Mouse (Mus musculus) embryonic fibroblast, embryonic 13.5 days (primary cell): ENCODE data around the gene Cox4i2.

Experiments used
- CTCF ChIP-seq: IDR thresholded peaks from 2 replicates; pipeline ENCODE4 v1.5.1; 2011; ENCODE audit warnings: mild to moderate bottlenecking, control low read depth, low read length, moderate library complexity, borderline replicate concordance; ENCODE audit not compliant: insufficient read depth
- POLR2A ChIP-seq: IDR thresholded peaks from 2 replicates; pipeline ENCODE4 v1.6.1; 2011; ENCODE audit warnings: low read depth, mild to moderate bottlenecking, control low read depth, low read length, moderate library complexity

DNA sequence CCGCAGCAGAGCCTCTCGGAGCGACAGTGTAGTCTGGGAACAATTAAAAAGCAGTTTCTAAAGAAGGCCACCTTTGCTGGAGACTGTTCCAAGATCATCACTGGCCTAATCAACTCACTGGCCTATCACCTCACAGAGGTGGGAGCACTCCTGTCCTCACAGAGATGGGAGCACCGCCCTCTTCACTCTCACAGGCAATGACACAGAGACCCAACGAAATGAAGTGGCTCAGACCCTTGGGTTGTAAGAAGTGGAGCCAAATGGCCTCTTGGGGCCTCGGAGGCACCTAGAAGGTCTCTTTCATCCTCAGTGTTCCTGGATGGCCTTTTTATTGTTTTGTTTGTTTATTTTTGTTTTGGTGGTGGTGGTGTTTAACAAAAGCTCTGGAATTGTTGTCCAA lies 27.8 kb upstream of the Cox4i2 start:
- no peak for TF ChIP-seq POLR2A
- TF ChIP-seq CTCF: no peak
